Comparison of ENCODE assay signal across 8 mouse cellular contexts in the genomic region with DNA sequence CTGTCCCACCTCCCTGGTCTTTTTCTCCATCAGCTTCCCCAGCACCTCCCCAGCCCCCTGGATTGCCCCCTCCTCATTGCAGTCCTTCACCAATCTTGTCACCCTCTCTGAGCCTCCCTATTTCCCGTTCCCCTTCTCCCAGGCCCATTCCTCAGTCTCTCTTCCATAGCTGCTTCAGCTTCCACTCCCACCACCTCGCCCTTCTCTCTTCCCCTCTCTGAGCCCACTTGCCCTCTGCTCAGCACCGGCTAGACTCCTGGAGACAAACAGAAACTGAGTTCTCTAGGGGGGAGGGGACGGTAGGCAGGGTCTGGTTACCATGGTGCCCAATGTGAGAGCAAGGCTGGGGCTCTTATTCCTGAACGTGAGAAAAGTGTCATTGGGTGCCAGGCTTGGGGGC. TPM values are rescaled to one million over a fixed set of nuclear protein-coding genes. Genes with fewer than 3 reads are reported as not detected.
A peak's percentile ranks its signal among the peaks of the same experiment; 100 is the strongest.
DNase-seq lines count a peak whose midpoint lies in the region; ATAC-seq and TF ChIP-seq lines count a peak whose summit lies in the region.

No protein-coding gene starts in this region.

- 12% methylated on average over 5 of the region's 5 CpGs for WGBS in heart, postnatal 0 days
- 1% methylated on average over 5 of the region's 5 CpGs for WGBS in midbrain, embryonic 13.5 days

- TF ChIP-seq CTCF in heart, postnatal 0 days (IDR thresholded peaks at IDR 0.05; ENCODE audit: low read depth): no peak

- peak; percentile 11 for DNase-seq in kidney, adult 9 months
- no peak for DNase-seq in kidney, postnatal 25 days
- DNase-seq in ZHBTc4 (ENCODE audit: low read depth, low spot score): peak; percentile 95
- DNase-seq in heart, postnatal 0 days (ENCODE audit: low spot score): no peak
- DNase-seq in urinary bladder, adult 18-20 months (ENCODE audit: low spot score in 2 of 2): no peak
- no peak for DNase-seq in spleen, adult 12 weeks (ENCODE audit: low spot score)
- DNase-seq in right cerebral cortex, adult 18-20 months: no peak

- H3K9ac ChIP-seq in heart, postnatal 0 days (replicated peaks; ENCODE audit: low read depth, low read length): no peak overlapping the region
- peak overlapping the region; percentile 69 for H3K9ac ChIP-seq in midbrain, embryonic 13.5 days (replicated peaks)

- no peaks in the 10 kb centered on the region for H3K9me3 ChIP-seq in heart, postnatal 0 days (replicated peaks; ENCODE audit: control insufficient read depth, low read length)
- H3K9me3 ChIP-seq in midbrain, embryonic 13.5 days: no peaks in the 10 kb centered on the region

- H3K4me1 ChIP-seq in heart, postnatal 0 days (ENCODE audit: control insufficient read depth, insufficient read depth): peaks cover 13% of the 10 kb centered on the region
- peaks cover 12% of the 10 kb centered on the region for H3K4me1 ChIP-seq in midbrain, embryonic 13.5 days (replicated peaks)

- H3K36me3 ChIP-seq in heart, postnatal 0 days (replicated peaks; ENCODE audit: control insufficient read depth, insufficient read depth, low read length): no peaks in the 10 kb centered on the region
- H3K36me3 ChIP-seq in midbrain, embryonic 13.5 days: no peaks in the 10 kb centered on the region

- ATAC-seq in heart, postnatal 0 days (ENCODE audit: insufficient read depth, low read depth): no peak
- peak; percentile 18 for ATAC-seq in midbrain, embryonic 13.5 days

- H3K4me3 ChIP-seq in heart, postnatal 0 days (ENCODE audit: low read depth, low read length): peak overlapping the region; percentile 52
- H3K4me3 ChIP-seq in midbrain, embryonic 13.5 days (replicated peaks): peak overlapping the region; percentile 59

- H3K27ac ChIP-seq in heart, postnatal 0 days (ENCODE audit: low read depth): no peak overlapping the region
- H3K27ac ChIP-seq in midbrain, embryonic 13.5 days: peak overlapping the region; percentile 61

- peak overlapping the region; percentile 78 for H3K4me2 ChIP-seq in heart, postnatal 0 days (ENCODE audit: low read depth, low read length)
- peak overlapping the region; percentile 84 for H3K4me2 ChIP-seq in midbrain, embryonic 13.5 days (replicated peaks)

- TF ChIP-seq EP300 in heart, postnatal 0 days (IDR thresholded peaks at IDR 0.05; ENCODE audit: low read depth): no peak

- H3K27me3 ChIP-seq in heart, postnatal 0 days (ENCODE audit: control insufficient read depth, insufficient read depth, low read length): no peaks in the 10 kb centered on the region
- no peaks in the 10 kb centered on the region for H3K27me3 ChIP-seq in midbrain, embryonic 13.5 days

RNA-seq across cellular contexts. Expression of a gene that starts 9.1 kb away (rescaled TPM):
- 0.58 and 3.1 TPM in 2 replicates for total RNA-seq in heart, postnatal 0 days (2014; rRNA removed; ENCODE audit: low replicate concordance)
- 0.81 and 0.86 TPM in 2 replicates for polyA plus RNA-seq in heart, postnatal 0 days (2015; fragmentation: Nextera tagmentation; extraction: Ambion mirVana)
- polyA plus RNA-seq in midbrain, embryonic 13.5 days (2015; fragmentation: Nextera tagmentation; extraction: Ambion mirVana): 16.9 and 17.6 TPM in 2 replicates

RNA-seq across cellular contexts. Expression of a gene that starts 10.9 kb away (rescaled TPM):
- total RNA-seq in heart, postnatal 0 days (2014; rRNA removed; ENCODE audit: low replicate concordance): not detected in 2 replicates
- polyA plus RNA-seq in heart, postnatal 0 days (2015; fragmentation: Nextera tagmentation; extraction: Ambion mirVana): 0.14 and 0.52 TPM in 2 replicates
- 0.70 and 1.4 TPM in 2 replicates for polyA plus RNA-seq in midbrain, embryonic 13.5 days (2015; fragmentation: Nextera tagmentation; extraction: Ambion mirVana)

RNA-seq across cellular contexts. Expression of a gene that starts 54.1 kb away (rescaled TPM):
- 55.6 and 89.5 TPM in 2 replicates for total RNA-seq in heart, postnatal 0 days (2014; rRNA removed; ENCODE audit: low replicate concordance)
- 2.8 TPM in 2 replicates for polyA plus RNA-seq in heart, postnatal 0 days (2015; fragmentation: Nextera tagmentation; extraction: Ambion mirVana)
- 15.7 and 16.4 TPM in 2 replicates for polyA plus RNA-seq in midbrain, embryonic 13.5 days (2015; fragmentation: Nextera tagmentation; extraction: Ambion mirVana)

Comparison
In these comparisons a context has a peak if more than half of its experiments do, and no peak if none do; other contexts are left out.
1. DNase-seq: peak in kidney, adult 9 months (single experiment) and ZHBTc4 (single experiment); none in kidney, postnatal 25 days (0 of 2), heart, postnatal 0 days (single experiment), urinary bladder, adult 18-20 months (0 of 2), spleen, adult 12 weeks (single experiment) and right cerebral cortex, adult 18-20 months (single experiment).